Mouse (Mus musculus): ENCODE results near the gene Psmd12. TPM values are rescaled to one million over a fixed set of nuclear protein-coding genes. Genes with fewer than 3 reads are reported as not detected.

Psmd12 gene
- polyA plus RNA-seq (2015; fragmentation: Nextera tagmentation; extraction: Ambion mirVana): 145 and 159 TPM in 2 replicates

DNA sequence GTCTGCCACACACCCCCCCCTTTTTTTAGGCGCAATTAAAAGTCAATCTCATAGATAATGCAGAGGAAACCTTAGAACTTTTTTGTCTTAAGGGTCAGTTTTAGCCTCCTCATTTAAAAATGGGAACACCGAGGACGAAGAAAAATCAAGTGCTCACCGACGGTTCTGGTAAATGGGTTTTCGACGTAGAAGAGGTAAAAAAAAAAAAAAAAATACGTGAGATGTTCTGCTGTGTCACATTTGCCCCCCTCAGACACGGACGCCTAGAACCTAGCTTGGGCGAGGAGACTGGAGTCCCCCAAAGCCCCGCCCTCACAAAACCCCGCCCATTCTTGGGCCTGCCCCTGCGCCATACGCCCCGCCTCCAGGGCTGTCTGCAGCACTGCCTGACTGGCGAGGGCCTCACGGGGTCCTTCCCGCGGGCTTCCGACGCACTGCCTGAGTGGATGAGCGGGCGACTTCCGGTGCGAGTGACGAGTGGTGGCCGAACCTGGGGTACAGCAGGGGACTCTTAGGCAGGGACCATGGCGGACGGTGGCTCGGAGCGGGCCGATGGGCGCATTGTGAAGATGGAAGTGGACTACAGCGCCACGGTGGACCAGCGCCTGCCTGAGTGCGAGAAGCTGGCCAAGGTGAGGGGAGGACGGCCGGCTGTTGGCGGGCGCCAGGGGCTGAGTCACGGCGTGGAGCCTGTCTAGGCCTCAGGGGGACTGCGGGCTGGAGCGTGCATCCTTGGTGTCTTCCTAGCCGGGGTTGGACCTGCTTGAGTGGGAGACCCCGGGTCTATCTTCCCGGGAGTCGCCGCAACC, at the start of gene Psmd12:
Gene Psmd12 (plus strand): TSS at position 432 of the 809 bp plus-strand sequence.

GRCm38 (mm10) chr11:107470521-107471041, 8.7 kb upstream of the Psmd12 start, which contains the start of gene Pitpnc1:
Gene Pitpnc1, minus strand, starts transcription at chr11:107470699.

DNA sequence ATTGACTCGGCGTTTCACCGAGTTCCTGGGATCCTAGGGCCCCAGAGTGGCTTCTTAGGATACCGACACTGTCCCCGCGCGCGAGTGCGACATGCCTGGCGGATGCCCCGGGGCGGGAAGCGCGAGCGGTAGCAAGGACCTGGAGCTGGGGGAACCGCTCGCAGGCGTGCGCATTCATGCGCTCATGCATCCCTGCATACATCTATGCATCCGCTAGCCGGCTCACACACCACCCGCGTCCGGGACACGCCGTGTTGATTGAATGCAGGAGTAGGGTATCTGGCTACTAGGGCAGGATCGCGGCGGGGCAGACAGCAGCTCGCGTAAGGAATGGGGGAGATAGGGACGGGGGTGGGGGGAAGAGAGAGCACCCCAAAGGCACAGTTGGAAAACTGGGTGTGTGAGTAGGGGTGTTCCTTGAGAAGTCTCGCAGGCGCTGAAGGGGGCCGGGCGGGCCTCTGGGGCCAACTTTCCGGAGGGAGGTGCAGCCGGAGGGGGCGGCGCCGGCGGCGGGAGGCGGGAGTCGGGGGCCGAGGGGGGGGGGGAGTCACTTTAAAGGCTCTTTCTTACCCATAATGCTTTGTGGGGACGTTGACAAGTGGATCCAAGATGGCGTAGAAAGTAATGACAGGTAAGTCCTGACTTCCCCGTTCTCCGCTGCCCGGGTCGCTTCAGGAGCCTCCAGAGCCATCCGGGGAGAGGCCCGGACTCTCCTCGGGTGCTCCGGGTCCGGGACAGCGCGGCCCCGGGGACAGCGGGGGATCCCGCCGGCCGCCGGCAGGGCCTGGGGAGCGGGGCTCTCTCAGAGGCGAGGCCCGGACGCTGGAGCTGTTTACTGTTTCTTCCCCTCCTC, 68.3 kb downstream of the Psmd12 start, which contains the start of gene Helz:
Gene Helz (plus strand): TSS at position 580 of the 853 bp plus-strand sequence.

Other genes starting within 250 kb of the Psmd12 start
- 22.2 and 25.9 TPM in 2 replicates for gene Pitpnc1, start 8.8 kb upstream of the Psmd12 start, polyA plus RNA-seq (2015; fragmentation: Nextera tagmentation; extraction: Ambion mirVana)
- gene Helz, start 68.4 kb downstream of the Psmd12 start, polyA plus RNA-seq (2015; fragmentation: Nextera tagmentation; extraction: Ambion mirVana): 5.9 and 6.2 TPM in 2 replicates
- 513 and 599 TPM in 2 replicates for gene Cacng1, start 237.0 kb downstream of the Psmd12 start, polyA plus RNA-seq (2015; fragmentation: Nextera tagmentation; extraction: Ambion mirVana)

All from skeletal muscle tissue, postnatal 0 days (tissue).